Mouse (Mus musculus) bone marrow, adult 2 months (tissue): ENCODE measurements around the gene Lrrc52.

Experiments used
- CTCF ChIP-seq: fragments of 200-500 bp; IDR thresholded peaks from 2 replicates; pipeline ENCODE4 v1.5.1; 2011; ENCODE audit warnings: low read length, control low read depth; ENCODE audit not compliant: control insufficient read depth, insufficient read depth
- POLR2A ChIP-seq: fragments of 200-500 bp; IDR thresholded peaks from 2 replicates; pipeline ENCODE4 v1.6.1; 2011; ENCODE audit warnings: low read depth, mild to moderate bottlenecking, control low read depth, low read length, borderline replicate concordance; ENCODE audit not compliant: control insufficient read depth

GRCm38 (mm10) chr1:167422501-167423240 lies 43.9 kb downstream of the Lrrc52 start:
- TF ChIP-seq CTCF, result no peak
- no peak for TF ChIP-seq POLR2A
